Mouse (Mus musculus) neural tube, embryonic 15.5 days (tissue): ENCODE measurements around the gene Rnf183. TPM values are rescaled to one million over a fixed set of nuclear protein-coding genes. Genes with fewer than 3 reads are reported as not detected.

Experiments used
- polyA plus RNA-seq: library from polyadenylated mRNA; unstranded; fragments of >200 nt; fragmentation: Nextera tagmentation; extraction: Ambion mirVana; gene quantifications from 2 replicates; pipeline ENCODE4 v1.2.1, GENCODE M21; 2015

The Rnf183 gene
- polyA plus RNA-seq, 1 experiment from 2014 or later: 0.17 TPM

Other genes starting within 250 kb of the Rnf183 start
- 23.2 and 25.9 TPM in 2 replicates for gene Zfp37, start 204.2 kb downstream of the Rnf183 start, polyA plus RNA-seq
- gene Slc31a2, start 172.7 kb downstream of the Rnf183 start, polyA plus RNA-seq: 15.9 and 18.0 TPM in 2 replicates
- 22.6 and 24.2 TPM in 2 replicates for gene Fkbp15, start 74.7 kb downstream of the Rnf183 start, polyA plus RNA-seq
- 32.2 and 36.5 TPM in 2 replicates for gene Slc31a1, start 74.5 kb downstream of the Rnf183 start, polyA plus RNA-seq
- 76.8 and 95.4 TPM in 2 replicates for gene Cdc26, start 26.6 kb downstream of the Rnf183 start, polyA plus RNA-seq
- gene Prpf4, start 26.5 kb downstream of the Rnf183 start, polyA plus RNA-seq: 15.3 and 16.4 TPM in 2 replicates
- gene Wdr31, start 35.6 kb upstream of the Rnf183 start, polyA plus RNA-seq: 12.5 and 13.3 TPM in 2 replicates
- 0.67 and 5.3 TPM in 2 replicates for gene Bspry, start 44.8 kb upstream of the Rnf183 start, polyA plus RNA-seq
- 12.6 and 13.4 TPM in 2 replicates for gene Hdhd3, start 68.2 kb upstream of the Rnf183 start, polyA plus RNA-seq
- 69.2 and 74.9 TPM in 2 replicates for gene Alad, start 84.7 kb upstream of the Rnf183 start, polyA plus RNA-seq
- gene Pole3, start 89.8 kb upstream of the Rnf183 start, polyA plus RNA-seq: 52.0 and 60.9 TPM in 2 replicates
- gene 4933430I17Rik, start 90.1 kb upstream of the Rnf183 start, polyA plus RNA-seq: 0.40 and 0.55 TPM in 2 replicates
- gene Rgs3, start 124.6 kb upstream of the Rnf183 start, polyA plus RNA-seq: 49.2 and 53.8 TPM in 2 replicates